Mouse (Mus musculus): ENCODE results near the gene Hoxc6. TPM values are rescaled to one million over a fixed set of nuclear protein-coding genes. Genes with fewer than 3 reads are reported as not detected.

Hoxc6 gene
- polyA plus RNA-seq, 2 experiments: 2.5 to 10.4 TPM

GRCm38 (mm10) chr15:102999183-102999831 lies 1.2 kb downstream of the Hoxc6 start:
- ATAC-seq (ENCODE audit: low FRiP score, low read depth): peak; percentile 69

DNA sequence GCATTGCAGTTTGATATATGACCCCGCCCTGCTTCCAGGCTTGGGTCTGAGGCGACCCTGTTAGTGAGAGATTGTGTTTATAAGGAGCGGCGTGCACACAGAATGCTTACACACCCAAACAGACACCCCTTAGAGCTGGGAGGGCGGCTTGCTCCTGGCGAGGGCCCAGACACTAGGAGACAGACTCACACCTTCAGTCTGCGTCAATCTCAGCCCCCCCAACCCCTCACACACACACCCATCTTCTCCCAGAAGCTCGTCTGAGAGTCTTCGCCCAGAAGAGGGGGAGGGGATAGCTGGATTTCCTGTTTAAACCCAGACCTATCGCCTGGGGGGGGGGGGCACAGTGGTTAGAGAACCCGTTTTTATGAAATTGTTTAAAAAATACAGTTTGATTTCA lies 1.9 kb downstream of the Hoxc6 start:
- TF ChIP-seq POLR2A (IDR thresholded peaks at IDR 0.05; ENCODE audit: borderline replicate concordance, extremely low read depth, insufficient read depth, insufficient read length): no peak
- Histone ChIP-seq H3K27ac (replicated peaks; ENCODE audit: low read depth, low read length) (peak overlapping the region; percentile 56; the same call in 1 of the 2 replicates), H3K27me3 (ENCODE audit: control insufficient read depth, insufficient read depth, low read length) (peaks cover 95% of the 10 kb centered on the region), H3K36me3 (ENCODE audit: control insufficient read depth, insufficient read depth, low read length) (no peaks in the 10 kb centered on the region), H3K9me3 (ENCODE audit: control insufficient read depth, low read length) (no peaks in the 10 kb centered on the region), H3K9ac (ENCODE audit: low read depth, low read length, severe bottlenecking) (no peak overlapping the region), H3K4me1 (ENCODE audit: control insufficient read depth, insufficient read depth, low read length) (peaks cover 24% of the 10 kb centered on the region), H3K4me3 (replicated peaks; ENCODE audit: low read length) (peak overlapping the region; percentile 45), H3K4me2 (replicated peaks; ENCODE audit: low read depth, low read length, severe bottlenecking) (peak overlapping the region; percentile 69)
- DNase-seq (ENCODE audit: low spot score) (no peak), ATAC-seq (ENCODE audit: low FRiP score, low read depth) (0 out of 2 replicates have a peak, but pooled peaks have one; percentile 5)
- WGBS: 1% methylated on average over 10 of the region's 11 CpGs

More at GRCm38 (mm10) chr15:102999183-102999831, 1.2 kb downstream of the Hoxc6 start:
- DNase-seq (ENCODE audit: low spot score): peak; percentile 80
- TF ChIP-seq POLR2A (IDR thresholded peaks at IDR 0.05; ENCODE audit: borderline replicate concordance, extremely low read depth, insufficient read depth, insufficient read length): no peak
- H3K9me3 ChIP-seq (ENCODE audit: control insufficient read depth, low read length): no peaks in the 10 kb centered on the region
- H3K4me3 ChIP-seq (replicated peaks; ENCODE audit: low read length): peak overlapping the region; percentile 45
- peak overlapping the region; percentile 69 for H3K4me2 ChIP-seq (replicated peaks; ENCODE audit: low read depth, low read length, severe bottlenecking)
- 1% methylated on average over 27 of the region's 33 CpGs for WGBS
- H3K27me3 ChIP-seq (ENCODE audit: control insufficient read depth, insufficient read depth, low read length): peaks cover 95% of the 10 kb centered on the region
- H3K36me3 ChIP-seq (ENCODE audit: control insufficient read depth, insufficient read depth, low read length): no peaks in the 10 kb centered on the region
- peak overlapping the region; percentile 50 for H3K9ac ChIP-seq (ENCODE audit: low read depth, low read length, severe bottlenecking)
- H3K27ac ChIP-seq (replicated peaks; ENCODE audit: low read depth, low read length): peak overlapping the region; percentile 67
- H3K4me1 ChIP-seq (ENCODE audit: control insufficient read depth, insufficient read depth, low read length): peaks cover 24% of the 10 kb centered on the region

DNA sequence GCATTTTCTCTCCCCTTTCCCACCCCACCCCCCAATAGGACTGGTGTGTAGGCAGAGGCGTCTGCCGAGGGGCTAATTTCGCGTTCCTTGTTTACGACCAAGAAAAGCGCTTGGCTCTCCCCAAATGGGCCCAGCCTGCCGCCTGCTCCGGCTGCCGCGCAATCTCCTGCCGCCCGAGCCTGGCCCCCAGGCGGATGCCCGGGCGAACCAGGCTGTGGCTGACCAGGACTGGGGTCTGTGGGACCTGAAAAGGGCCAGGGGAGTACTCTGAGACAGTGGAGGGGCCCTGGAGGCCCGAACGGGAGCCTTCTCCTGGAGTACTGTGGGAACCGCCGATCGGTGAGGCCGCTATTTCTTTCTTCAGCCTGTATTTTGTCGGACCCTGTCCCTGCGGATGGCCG lies 2.4 kb downstream of the Hoxc6 start:
- Histone ChIP-seq H3K4me1 (ENCODE audit: control insufficient read depth, insufficient read depth, low read length) (peaks cover 24% of the 10 kb centered on the region), H3K36me3 (ENCODE audit: control insufficient read depth, insufficient read depth, low read length) (no peaks in the 10 kb centered on the region), H3K9me3 (ENCODE audit: control insufficient read depth, low read length) (no peaks in the 10 kb centered on the region), H3K27me3 (ENCODE audit: control insufficient read depth, insufficient read depth, low read length) (peaks cover 95% of the 10 kb centered on the region), H3K9ac (ENCODE audit: low read depth, low read length, severe bottlenecking) (peak overlapping the region; percentile 49), H3K4me3 (replicated peaks; ENCODE audit: low read length) (peak overlapping the region; percentile 45), H3K27ac (replicated peaks; ENCODE audit: low read depth, low read length) (no peak overlapping the region), H3K4me2 (replicated peaks; ENCODE audit: low read depth, low read length, severe bottlenecking) (peak overlapping the region; percentile 69)
- WGBS: 3% methylated on average over 23 of the region's 24 CpGs
- no peak for DNase-seq (ENCODE audit: low spot score)
- no peak for TF ChIP-seq POLR2A (IDR thresholded peaks at IDR 0.05; ENCODE audit: borderline replicate concordance, extremely low read depth, insufficient read depth, insufficient read length)
- no peak for ATAC-seq (ENCODE audit: low FRiP score, low read depth)

GRCm38 (mm10) chr15:103001370-103001769 lies 3.3 kb downstream of the Hoxc6 start:
- H3K4me1 ChIP-seq (ENCODE audit: control insufficient read depth, insufficient read depth, low read length): peaks cover 24% of the 10 kb centered on the region
- H3K9me3 ChIP-seq (ENCODE audit: control insufficient read depth, low read length): no peaks in the 10 kb centered on the region
- peak overlapping the region; percentile 69; the same call in 1 of the 2 replicates for H3K4me2 ChIP-seq (replicated peaks; ENCODE audit: low read depth, low read length, severe bottlenecking)
- H3K4me3 ChIP-seq (replicated peaks; ENCODE audit: low read length): no peak overlapping the region
- H3K9ac ChIP-seq (ENCODE audit: low read depth, low read length, severe bottlenecking): no peak overlapping the region
- no peak for ATAC-seq (ENCODE audit: low FRiP score, low read depth)
- WGBS: 50% methylated on average over 2 of the region's 2 CpGs
- H3K27me3 ChIP-seq (ENCODE audit: control insufficient read depth, insufficient read depth, low read length): peaks cover 95% of the 10 kb centered on the region
- H3K36me3 ChIP-seq (ENCODE audit: control insufficient read depth, insufficient read depth, low read length): no peaks in the 10 kb centered on the region
- no peak for DNase-seq (ENCODE audit: low spot score)
- no peak for TF ChIP-seq POLR2A (IDR thresholded peaks at IDR 0.05; ENCODE audit: borderline replicate concordance, extremely low read depth, insufficient read depth, insufficient read length)
- no peak overlapping the region for H3K27ac ChIP-seq (replicated peaks; ENCODE audit: low read depth, low read length)

GRCm38 (mm10) chr15:103002156-103002555 lies 4.1 kb downstream of the Hoxc6 start:
- H3K4me1 ChIP-seq (ENCODE audit: control insufficient read depth, insufficient read depth, low read length): peaks cover 24% of the 10 kb centered on the region
- no peak overlapping the region for H3K4me3 ChIP-seq (replicated peaks; ENCODE audit: low read length)
- no peak for ATAC-seq (ENCODE audit: low FRiP score, low read depth)

More at GRCm38 (mm10) chr15:103002156-103002555, 4.1 kb downstream of the Hoxc6 start:
- Histone ChIP-seq H3K36me3 (ENCODE audit: control insufficient read depth, insufficient read depth, low read length) (no peaks in the 10 kb centered on the region), H3K27me3 (ENCODE audit: control insufficient read depth, insufficient read depth, low read length) (peaks cover 97% of the 10 kb centered on the region), H3K9ac (ENCODE audit: low read depth, low read length, severe bottlenecking) (no peak overlapping the region), H3K4me2 (replicated peaks; ENCODE audit: low read depth, low read length, severe bottlenecking) (no peak overlapping the region), H3K9me3 (ENCODE audit: control insufficient read depth, low read length) (no peaks in the 10 kb centered on the region), H3K27ac (replicated peaks; ENCODE audit: low read depth, low read length) (no peak overlapping the region)
- WGBS: 29% methylated on average over 4 of the region's 4 CpGs
- no peak for TF ChIP-seq POLR2A (IDR thresholded peaks at IDR 0.05; ENCODE audit: borderline replicate concordance, extremely low read depth, insufficient read depth, insufficient read length)
- no peak for DNase-seq (ENCODE audit: low spot score)
